Comparison of ENCODE assay signal across 10 mouse cellular contexts in the genomic region with DNA sequence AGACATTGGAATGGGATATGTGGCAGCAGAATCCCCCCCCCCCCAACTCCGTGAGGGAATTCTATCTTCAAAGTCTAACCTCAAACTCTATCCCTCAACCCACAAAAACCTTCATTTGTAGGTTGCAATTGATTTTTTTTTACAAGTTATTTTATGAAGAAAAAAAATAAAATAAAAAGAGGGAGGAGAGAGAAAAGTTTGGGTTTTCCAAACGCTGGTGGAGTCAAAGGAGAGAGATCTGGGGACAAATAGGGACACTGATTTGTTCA. TPM values are rescaled to one million over a fixed set of nuclear protein-coding genes. Genes with fewer than 3 reads are reported as not detected.
DNase-seq lines count a peak whose midpoint lies in the region; ATAC-seq lines count a peak whose summit lies in the region.
"Had no signal": no experiment of that assay in that cellular context is flagged by ENCODE, and none has a peak within 500 bp of the region (broad histone marks: within the 10 kb centered on the region; RNA-seq: fewer than 3 reads in every experiment).

No protein-coding gene starts in this region.

- no peak overlapping the region for H3K9ac ChIP-seq in kidney, embryonic 15.5 days
- peak overlapping the region; percentile 58 for H3K9ac ChIP-seq in hindbrain, embryonic 16.5 days (ENCODE audit: low read depth, low read length)
- peak overlapping the region; percentile 82 for H3K9ac ChIP-seq in neural tube, embryonic 13.5 days

- WGBS in kidney, embryonic 15.5 days: 1% methylated on average over 2 of the region's 2 CpGs
- WGBS in forebrain, embryonic 10.5 days: 1% methylated on average over 2 of the region's 2 CpGs
- 5% methylated on average over 2 of the region's 2 CpGs for WGBS in hindbrain, embryonic 16.5 days
- 2% methylated on average over 2 of the region's 2 CpGs for WGBS in neural tube, embryonic 13.5 days

- peaks cover 100% of the 10 kb centered on the region for H3K27me3 ChIP-seq in kidney, embryonic 15.5 days
- peaks cover 100% of the 10 kb centered on the region for H3K27me3 ChIP-seq in forebrain, embryonic 10.5 days (ENCODE audit: poor library complexity, severe bottlenecking)
- peaks cover 12% of the 10 kb centered on the region for H3K27me3 ChIP-seq in hindbrain, embryonic 16.5 days (replicated peaks; ENCODE audit: control insufficient read depth, insufficient read depth, low read length)
- H3K27me3 ChIP-seq in neural tube, embryonic 13.5 days: peaks cover 84% of the 10 kb centered on the region

- peak overlapping the region; percentile 89 for H3K4me2 ChIP-seq in kidney, embryonic 15.5 days
- H3K4me2 ChIP-seq in hindbrain, embryonic 16.5 days (ENCODE audit: low read length): peak overlapping the region; percentile 71
- H3K4me2 ChIP-seq in neural tube, embryonic 13.5 days: peak overlapping the region; percentile 75

- H3K36me3 ChIP-seq in kidney, embryonic 15.5 days: no peaks in the 10 kb centered on the region
- peaks cover 4% of the 10 kb centered on the region; the same call in 1 of the 2 replicates for H3K36me3 ChIP-seq in forebrain, embryonic 10.5 days (replicated peaks)
- no peaks in the 10 kb centered on the region for H3K36me3 ChIP-seq in hindbrain, embryonic 16.5 days (ENCODE audit: control insufficient read depth, insufficient read depth, low read length)
- no peaks in the 10 kb centered on the region for H3K36me3 ChIP-seq in neural tube, embryonic 13.5 days

- peak overlapping the region; percentile 52; the same call in 1 of the 2 replicates for H3K4me3 ChIP-seq in kidney, embryonic 15.5 days (replicated peaks)
- H3K4me3 ChIP-seq in forebrain, embryonic 10.5 days: peak overlapping the region; percentile 73
- H3K4me3 ChIP-seq in hindbrain, embryonic 16.5 days (ENCODE audit: low read length): peak overlapping the region; percentile 47
- peak overlapping the region; percentile 51 for H3K4me3 ChIP-seq in neural tube, embryonic 13.5 days

- DNase-seq in kidney, adult 9 months: no peak
- DNase-seq in forebrain, embryonic 10.5 days (ENCODE audit: extremely low spot score, low spot score): no peak
- no peak for DNase-seq in cerebellum, adult 11 months
- DNase-seq: lung, postnatal 14 days had no signal

- no peak for ATAC-seq in kidney, embryonic 15.5 days (replicated peaks; ENCODE audit: low FRiP score)
- no peak for ATAC-seq in hindbrain, embryonic 16.5 days
- no peak for ATAC-seq in neural tube, embryonic 13.5 days (ENCODE audit: low read depth)
- no peak for ATAC-seq in granulocyte monocyte progenitor cell, adult 5-6 weeks (replicated peaks; ENCODE audit: poor library complexity, severe bottlenecking)

- no peaks in the 10 kb centered on the region for H3K9me3 ChIP-seq in kidney, embryonic 15.5 days (replicated peaks)
- no peaks in the 10 kb centered on the region for H3K9me3 ChIP-seq in forebrain, embryonic 10.5 days
- H3K9me3 ChIP-seq in hindbrain, embryonic 16.5 days (ENCODE audit: control insufficient read depth, low read length): no peaks in the 10 kb centered on the region
- no peaks in the 10 kb centered on the region for H3K9me3 ChIP-seq in neural tube, embryonic 13.5 days

- H3K4me1 ChIP-seq in kidney, embryonic 15.5 days: peaks cover 9% of the 10 kb centered on the region
- peaks cover 94% of the 10 kb centered on the region for H3K4me1 ChIP-seq in forebrain, embryonic 10.5 days
- H3K4me1 ChIP-seq in hindbrain, embryonic 16.5 days (ENCODE audit: control insufficient read depth, insufficient read depth, low read depth, low read length): peaks cover 6% of the 10 kb centered on the region
- H3K4me1 ChIP-seq in neural tube, embryonic 13.5 days (replicated peaks): peaks cover 55% of the 10 kb centered on the region

- no peak overlapping the region for H3K27ac ChIP-seq in kidney, embryonic 15.5 days
- peak overlapping the region; percentile 99 for H3K27ac ChIP-seq in forebrain, embryonic 10.5 days
- H3K27ac ChIP-seq in hindbrain, embryonic 16.5 days (ENCODE audit: low read depth, low read length): peak overlapping the region; percentile 93
- peak overlapping the region; percentile 98 for H3K27ac ChIP-seq in neural tube, embryonic 13.5 days (replicated peaks)

RNA-seq across cellular contexts. Expression of gene Zic1, which starts 16.4 kb away (rescaled TPM):
- not detected in 2 replicates for polyA plus RNA-seq in kidney, embryonic 15.5 days (2015; fragmentation: Nextera tagmentation; extraction: Ambion mirVana)
- 6.2 and 8.9 TPM in 2 replicates for polyA plus RNA-seq in forebrain, embryonic 10.5 days (2016; fragmentation: Nextera tagmentation; extraction: Ambion mirVana)
- polyA plus RNA-seq in hindbrain, embryonic 16.5 days (2015; fragmentation: Nextera tagmentation; extraction: Ambion mirVana): 11.4 and 14.6 TPM in 2 replicates
- polyA plus RNA-seq in neural tube, embryonic 13.5 days (2015; fragmentation: Nextera tagmentation; extraction: Ambion mirVana): 16.5 and 19.9 TPM in 2 replicates
- not detected in 2 replicates for total RNA-seq in granulocyte monocyte progenitor cell, adult 5-6 weeks (2014; fragmentation: Nextera tagmentation)
- total RNA-seq in granulocyte monocyte progenitor cell, adult 5-6 weeks (2017): not detected in 2 replicates
- total RNA-seq: common myeloid progenitor, adult 5-6 weeks had no signal
- polyA plus RNA-seq: thymus, postnatal 0 days had no signal

RNA-seq across cellular contexts. Expression of gene Zic4, which starts 19.8 kb away (rescaled TPM):
- polyA plus RNA-seq in kidney, embryonic 15.5 days (2015; fragmentation: Nextera tagmentation; extraction: Ambion mirVana): not detected in 2 replicates
- 24.8 and 41.8 TPM in 2 replicates for polyA plus RNA-seq in forebrain, embryonic 10.5 days (2016; fragmentation: Nextera tagmentation; extraction: Ambion mirVana)
- polyA plus RNA-seq in hindbrain, embryonic 16.5 days (2015; fragmentation: Nextera tagmentation; extraction: Ambion mirVana): 62.4 and 67.4 TPM in 2 replicates
- polyA plus RNA-seq in neural tube, embryonic 13.5 days (2015; fragmentation: Nextera tagmentation; extraction: Ambion mirVana): 43.0 and 51.6 TPM in 2 replicates
- total RNA-seq in granulocyte monocyte progenitor cell, adult 5-6 weeks (2014; fragmentation: Nextera tagmentation): not detected in 2 replicates
- total RNA-seq in granulocyte monocyte progenitor cell, adult 5-6 weeks (2017): not detected in 2 replicates
- total RNA-seq: common myeloid progenitor, adult 5-6 weeks had no signal
- polyA plus RNA-seq: thymus, postnatal 0 days had no signal

Comparison
In these comparisons a context has a peak if more than half of its experiments do, and no peak if none do; other contexts are left out.
1. RNA of gene Zic4, which starts 19.8 kb away (polyA plus RNA-seq): 62.4 to 67.4 TPM in hindbrain, embryonic 16.5 days, 43.0 to 51.6 TPM in neural tube, embryonic 13.5 days and 24.8 to 41.8 TPM in forebrain, embryonic 10.5 days; not detected in kidney, embryonic 15.5 days; every median in the first group is over 10 times any median in the second.
2. Peak in every context shown above with its lines, with median percentiles within 50 percentile points of each other: H3K4me2 ChIP-seq and H3K4me3 ChIP-seq.